ENCODE assay signal across 14 mouse cellular contexts in genomic region chr5:22641233-22641632, GRCm38 (mm10).
DNase-seq lines count a peak whose midpoint lies in the region.
"Had no signal": no experiment of that assay in that cellular context is flagged by ENCODE, and none has a peak within 500 bp of the region (broad histone marks: within the 10 kb centered on the region; RNA-seq: fewer than 3 reads in every experiment).

No protein-coding gene starts in this region.

- no peaks in the 10 kb centered on the region; the same call in 1 of the 2 replicates for H3K9me3 ChIP-seq in forebrain, embryonic 10.5 days
- H3K9me3 ChIP-seq: hindbrain, embryonic 15.5 days; liver, embryonic 13.5 days had no signal

- no peak overlapping the region for H3K4me3 ChIP-seq in forebrain, embryonic 10.5 days
- H3K4me3 ChIP-seq: hindbrain, embryonic 15.5 days; liver, embryonic 13.5 days had no signal

- no peak overlapping the region for H3K27ac ChIP-seq in forebrain, embryonic 10.5 days
- H3K27ac ChIP-seq: hindbrain, embryonic 15.5 days; liver, embryonic 13.5 days had no signal

- no peaks in the 10 kb centered on the region for H3K4me1 ChIP-seq in forebrain, embryonic 10.5 days
- H3K4me1 ChIP-seq: hindbrain, embryonic 15.5 days; liver, embryonic 13.5 days had no signal

- no peaks in the 10 kb centered on the region for H3K27me3 ChIP-seq in forebrain, embryonic 10.5 days (ENCODE audit: poor library complexity, severe bottlenecking)
- H3K27me3 ChIP-seq: hindbrain, embryonic 15.5 days; liver, embryonic 13.5 days had no signal

- peak; percentile 1 to 22 for DNase-seq in cerebellum, postnatal 14 days
- no peak for DNase-seq in cerebellum, adult 11-12 months
- peak; percentile 7 for DNase-seq in layer of hippocampus, adult 11-12 months (ENCODE audit: low spot score)
- no peak for DNase-seq in layer of hippocampus, adult 8-10 months (ENCODE audit: low spot score in 2 of 2)
- peak; percentile 11 for DNase-seq in 416B (ENCODE audit: low read depth)
- DNase-seq in c-Kit-positive CD71-negative TER-119-negative erythroid progenitor cells, embryonic 14.5 days (ENCODE audit: low read depth) = peak; percentile 2
- DNase-seq in adrenal gland, postnatal 36 days = no peak
- DNase-seq in forebrain, embryonic 10.5 days (ENCODE audit: extremely low spot score, low spot score) = no peak
- DNase-seq: cerebellum, adult 8-10 months; heart, adult 11 months; kidney, postnatal 36 days; liver, embryonic 13.5 days; thymus, postnatal 4 days had no signal

- H3K36me3 ChIP-seq in forebrain, embryonic 10.5 days (replicated peaks) = no peaks in the 10 kb centered on the region
- H3K36me3 ChIP-seq: hindbrain, embryonic 15.5 days; liver, embryonic 13.5 days had no signal

Comparison
In these comparisons a context has a peak if more than half of its experiments do, and no peak if none do; other contexts are left out.
1. DNase-seq: peak in cerebellum, postnatal 14 days (2 of 2), layer of hippocampus, adult 11-12 months (single experiment), 416B (single experiment) and c-Kit-positive CD71-negative TER-119-negative erythroid progenitor cells, embryonic 14.5 days (single experiment); none in cerebellum, adult 11-12 months (single experiment), layer of hippocampus, adult 8-10 months (0 of 2), adrenal gland, postnatal 36 days (0 of 2) and forebrain, embryonic 10.5 days (single experiment).